Comparison of ENCODE assay signal across 15 mouse cellular contexts in genomic region chr16:97686561-97686960, GRCm38 (mm10).
"Had no signal": no experiment of that assay in that cellular context is flagged by ENCODE, and none has a peak within 500 bp of the region (broad histone marks: within the 10 kb centered on the region; RNA-seq: fewer than 3 reads in every experiment).

No protein-coding gene starts in this region.

- H3K27ac ChIP-seq: limb, embryonic 13.5 days; liver, embryonic 14.5 days; macrophage; midbrain, embryonic 12.5 days; midbrain, embryonic 15.5 days; neural tube, embryonic 12.5 days; neural tube, embryonic 15.5 days had no signal

- DNase-seq: left cerebral cortex, postnatal 4 days; liver, postnatal 0 days; right cerebral cortex, adult 18-20 months; right cerebral cortex, postnatal 14 days; right cerebral cortex, postnatal 4 days; thymus, adult 18-20 months; thymus, postnatal 36 days had no signal

- H3K27me3 ChIP-seq: limb, embryonic 13.5 days; midbrain, embryonic 12.5 days; midbrain, embryonic 15.5 days; neural tube, embryonic 12.5 days; neural tube, embryonic 15.5 days had no signal

- H3K9ac ChIP-seq: limb, embryonic 13.5 days; liver, embryonic 14.5 days; liver, postnatal 0 days; midbrain, embryonic 12.5 days; midbrain, embryonic 15.5 days; neural tube, embryonic 12.5 days; neural tube, embryonic 15.5 days had no signal

- H3K9me3 ChIP-seq: limb, embryonic 13.5 days; midbrain, embryonic 12.5 days; midbrain, embryonic 15.5 days; neural tube, embryonic 12.5 days; neural tube, embryonic 15.5 days had no signal

- H3K4me2 ChIP-seq: limb, embryonic 13.5 days; liver, embryonic 11.5 days; midbrain, embryonic 12.5 days; midbrain, embryonic 15.5 days; neural tube, embryonic 12.5 days; neural tube, embryonic 15.5 days had no signal

- H3K4me1 ChIP-seq: limb, embryonic 13.5 days; midbrain, embryonic 12.5 days; midbrain, embryonic 15.5 days; neural tube, embryonic 12.5 days; neural tube, embryonic 15.5 days had no signal

- ATAC-seq: liver, postnatal 0 days; midbrain, embryonic 15.5 days had no signal

- H3K4me3 ChIP-seq: limb, embryonic 13.5 days; midbrain, embryonic 12.5 days; midbrain, embryonic 15.5 days; neural tube, embryonic 12.5 days; neural tube, embryonic 15.5 days had no signal

- H3K36me3 ChIP-seq: limb, embryonic 13.5 days; midbrain, embryonic 12.5 days; midbrain, embryonic 15.5 days; neural tube, embryonic 12.5 days; neural tube, embryonic 15.5 days had no signal
